Mouse (Mus musculus): ENCODE results near the gene Sec22b.

The Sec22b gene

GRCm38 (mm10) chr3:97900516-97901490 lies at the start of gene Sec22b:
Gene Sec22b, plus strand, starts transcription at chr3:97901190.
- peak; percentile 90 for DNase-seq

DNA sequence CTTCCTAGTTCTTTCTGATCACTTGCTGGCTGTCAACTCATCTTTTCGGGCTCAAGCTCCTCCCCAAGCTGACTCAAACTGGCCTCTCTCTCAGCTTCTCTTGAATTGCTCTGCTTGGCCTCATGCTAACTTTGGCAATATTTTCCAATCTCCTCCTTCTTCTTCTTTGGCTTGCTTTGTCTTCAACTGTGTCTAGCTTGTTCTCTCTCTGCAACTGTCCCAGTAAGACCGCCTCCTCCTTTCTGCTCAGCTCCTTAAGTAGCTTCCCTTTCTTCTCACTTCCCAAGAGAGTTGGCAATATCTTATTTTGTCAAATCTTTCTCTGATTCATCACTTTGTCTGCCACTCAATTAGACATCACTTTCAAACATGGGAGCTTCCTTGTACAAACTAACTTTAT lies 49.2 kb upstream of the Sec22b start:
- DNase-seq = no peak

DNA sequence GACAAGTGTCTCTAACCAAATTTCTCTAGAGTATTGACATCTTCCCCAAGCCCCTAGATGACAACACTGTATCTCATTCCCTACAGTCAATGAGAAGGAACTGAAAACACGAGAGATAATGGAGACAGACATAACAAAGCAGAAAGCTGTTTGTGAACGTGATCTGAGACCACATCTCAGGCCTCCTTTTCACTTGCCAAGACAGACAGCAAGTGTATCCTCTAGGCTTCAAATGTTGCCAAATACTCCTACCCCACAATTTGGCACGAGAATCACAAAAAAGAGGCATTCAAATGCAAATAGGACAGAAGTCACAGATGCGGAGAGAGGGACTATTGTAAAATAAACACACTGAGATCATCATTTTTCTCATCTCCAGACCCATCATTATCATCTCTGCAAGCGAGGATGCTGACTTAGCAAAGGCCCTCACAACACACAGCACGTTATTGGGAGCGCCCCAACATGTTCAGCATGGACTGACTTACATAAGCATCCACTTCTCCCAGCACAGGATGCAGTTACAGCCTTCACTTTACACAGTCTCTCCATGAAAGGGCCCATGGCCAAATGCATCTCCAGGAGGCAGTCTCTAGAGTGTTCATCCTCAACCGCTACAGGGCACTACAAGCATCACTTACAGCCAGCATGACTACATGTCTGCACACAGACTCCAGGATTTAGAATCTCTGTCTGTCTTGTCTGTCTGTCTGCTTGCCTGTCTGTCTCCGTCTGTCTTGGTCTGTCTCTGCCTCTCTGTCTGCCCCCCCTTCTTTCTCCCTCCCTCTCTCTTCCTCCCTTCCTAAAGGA lies 46.2 kb upstream of the Sec22b start:
- no peak for DNase-seq

- no peak for DNase-seq
These were observed 41.6 kb upstream of the Sec22b start for GRCm38 (mm10) chr3:97859400-97859799.

GRCm38 (mm10) chr3:97860820-97861451 lies 40.1 kb upstream of the Sec22b start:
- DNase-seq = no peak

DNA sequence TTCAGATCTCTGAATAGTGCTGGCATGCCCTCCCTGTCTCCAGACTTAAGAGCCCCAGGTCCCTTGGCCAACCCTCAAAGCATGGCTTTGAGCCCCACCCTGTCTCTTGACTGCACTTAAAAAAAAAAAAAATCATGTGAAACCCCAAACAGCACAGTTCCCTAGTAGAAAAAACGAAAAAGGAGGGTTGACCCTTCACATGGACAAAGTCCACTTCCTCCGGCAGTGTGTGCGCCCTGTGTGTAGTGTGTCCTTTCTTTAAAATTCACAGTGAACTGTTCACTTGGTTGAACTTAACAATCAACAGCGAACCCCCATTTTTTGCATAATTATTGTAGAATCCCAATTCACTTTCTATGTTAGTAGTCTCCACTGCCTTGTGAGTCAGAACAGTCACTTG lies 34.3 kb upstream of the Sec22b start:
- no peak for DNase-seq

GRCm38 (mm10) chr3:97867221-97868023 lies 33.6 kb upstream of the Sec22b start:
- no peak for DNase-seq

DNA sequence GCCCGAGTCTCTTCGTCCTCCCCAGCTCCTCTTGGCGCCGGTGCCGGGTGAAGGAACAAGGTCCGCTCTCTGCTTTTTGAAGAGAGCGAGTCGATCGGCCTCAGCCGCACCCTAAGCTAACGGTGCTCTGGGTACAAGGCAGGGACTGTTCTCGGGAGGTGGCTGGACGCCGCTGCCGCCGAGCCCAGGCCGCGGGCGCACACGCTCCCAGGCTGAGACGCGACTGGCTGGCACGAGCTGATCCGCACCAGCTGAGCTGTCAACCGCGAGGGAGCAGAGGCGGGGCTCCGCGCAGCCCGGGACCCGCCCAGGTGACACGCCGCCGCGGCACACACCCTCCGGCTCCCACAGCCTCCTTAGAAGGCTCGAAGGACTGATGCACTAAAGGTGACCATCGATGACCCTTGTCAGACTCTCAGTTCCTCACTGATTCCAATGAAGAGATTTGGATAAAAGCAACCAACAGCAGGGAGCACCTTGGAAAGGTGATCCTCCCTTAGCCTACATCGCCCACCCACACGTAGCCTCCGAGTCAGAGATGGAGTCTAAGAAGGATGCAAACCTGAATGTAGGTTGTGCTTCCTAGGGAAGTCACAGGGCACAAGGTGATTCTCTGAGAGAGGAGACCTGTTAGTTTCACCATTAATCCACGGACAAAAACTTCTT lies 32.8 kb upstream of the Sec22b start:
- DNase-seq = peak; percentile 53

GRCm38 (mm10) chr3:97868733-97869132 lies 32.3 kb upstream of the Sec22b start:
- DNase-seq = no peak

DNA sequence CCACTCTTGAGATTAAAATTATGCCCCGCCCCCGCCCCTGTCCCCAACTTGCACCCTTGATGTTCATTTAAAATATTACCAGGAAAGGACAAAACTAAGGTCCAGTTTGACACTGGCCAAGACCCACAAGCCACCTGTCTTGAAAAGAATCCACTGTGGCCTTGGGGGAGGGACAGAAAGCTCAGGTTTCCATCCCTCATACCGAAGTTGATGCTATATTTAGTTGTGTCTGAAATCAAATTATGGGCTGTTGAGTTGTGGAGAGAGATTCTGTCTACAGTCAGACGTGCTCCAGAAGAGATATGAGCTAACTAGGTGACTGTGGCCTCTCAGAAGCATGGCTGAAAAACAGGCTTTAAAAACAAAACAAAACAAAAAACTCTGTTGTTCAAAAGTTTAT lies 31.3 kb upstream of the Sec22b start:
- no peak for DNase-seq

- DNase-seq = no peak
These were observed 26.2 kb upstream of the Sec22b start for GRCm38 (mm10) chr3:97874777-97875176.

GRCm38 (mm10) chr3:97876259-97876658 lies 24.7 kb upstream of the Sec22b start:
- DNase-seq = no peak

- peak; percentile 88 for DNase-seq
These were observed 21.8 kb upstream of the Sec22b start for GRCm38 (mm10) chr3:97879222-97879621.

DNA sequence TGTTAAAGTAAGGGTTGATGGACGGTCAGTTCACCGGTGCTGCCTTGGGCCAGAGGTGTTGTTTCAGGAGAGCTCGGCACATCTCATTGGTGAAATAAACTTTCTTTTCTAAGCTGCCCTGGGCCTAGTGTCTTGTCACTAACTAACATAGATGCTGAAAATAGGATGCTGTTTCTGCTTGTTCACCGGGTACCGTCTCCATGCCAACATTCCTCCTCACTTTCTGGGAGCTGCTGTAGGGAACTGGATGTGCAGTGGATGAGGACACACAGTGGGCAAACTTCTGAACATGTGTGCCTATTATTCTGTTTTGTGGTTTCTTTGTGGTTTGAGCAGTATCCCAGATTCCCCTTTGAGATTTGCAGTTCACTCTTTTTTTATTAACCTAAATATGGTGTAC lies 19.4 kb upstream of the Sec22b start:
- DNase-seq = no peak

- DNase-seq = no peak
These were observed 13.2 kb upstream of the Sec22b start for GRCm38 (mm10) chr3:97887785-97888167.

DNA sequence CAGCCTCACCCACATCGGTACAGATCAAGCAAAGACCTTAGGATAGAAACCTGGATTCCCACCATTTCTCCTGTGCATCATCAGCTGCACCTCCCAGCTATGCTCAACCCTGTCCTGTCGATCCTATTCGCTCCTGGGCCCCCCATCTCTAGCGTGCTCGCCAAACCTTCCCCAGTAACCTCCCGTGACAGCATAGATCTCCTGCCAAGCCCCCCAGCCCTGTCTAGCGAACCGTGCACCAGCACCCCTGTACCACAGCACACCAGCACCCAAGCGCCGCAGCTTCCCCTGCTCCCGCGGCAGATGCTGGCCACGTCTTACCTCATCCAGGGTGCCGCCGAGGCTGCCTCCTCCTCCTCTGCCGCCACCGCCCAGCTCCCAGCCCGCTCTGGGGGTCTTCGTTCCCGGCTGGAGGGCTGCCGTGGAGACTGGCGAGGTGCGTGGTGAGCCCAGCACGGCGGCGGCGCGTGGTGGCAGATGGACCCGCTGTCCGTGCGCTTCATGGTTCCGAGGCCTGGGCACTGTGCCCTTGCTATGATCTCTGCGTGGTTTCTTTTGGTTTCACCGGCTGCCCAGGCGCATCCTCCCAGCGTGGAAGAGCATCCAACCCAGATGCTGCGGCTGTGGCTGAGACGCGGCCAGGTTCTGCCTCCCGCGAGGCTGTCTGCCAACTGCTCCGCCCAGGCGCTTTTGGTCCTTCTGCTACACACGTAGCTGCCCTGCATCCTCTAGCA lies 12.7 kb upstream of the Sec22b start, which contains the start of gene Pde4dip:
Gene Pde4dip (minus strand): TSS at position 540 of the 734 bp plus-strand sequence.
- no peak for DNase-seq

DNA sequence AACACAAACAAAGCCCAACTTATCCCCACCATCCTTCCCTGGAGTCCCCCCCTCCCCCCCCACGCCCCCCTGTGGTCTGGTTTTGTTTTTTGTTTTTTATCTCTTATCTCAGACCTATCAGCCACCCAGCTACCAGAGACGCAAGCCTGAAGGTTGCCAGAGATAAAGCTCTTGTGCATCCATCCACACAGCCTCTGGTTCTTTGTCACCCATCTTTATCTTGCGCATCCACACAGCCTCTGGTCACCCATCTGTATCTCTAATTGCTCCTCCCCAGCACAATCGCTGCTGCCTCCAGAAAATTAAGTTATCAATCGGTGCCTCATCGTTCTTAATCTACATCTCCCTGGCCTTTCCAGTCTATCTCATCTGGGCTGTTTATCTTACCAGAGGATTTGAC lies 10.8 kb upstream of the Sec22b start:
- no peak for DNase-seq

GRCm38 (mm10) chr3:97894695-97895094 lies 6.3 kb upstream of the Sec22b start:
- peak; percentile 30 for DNase-seq

DNA sequence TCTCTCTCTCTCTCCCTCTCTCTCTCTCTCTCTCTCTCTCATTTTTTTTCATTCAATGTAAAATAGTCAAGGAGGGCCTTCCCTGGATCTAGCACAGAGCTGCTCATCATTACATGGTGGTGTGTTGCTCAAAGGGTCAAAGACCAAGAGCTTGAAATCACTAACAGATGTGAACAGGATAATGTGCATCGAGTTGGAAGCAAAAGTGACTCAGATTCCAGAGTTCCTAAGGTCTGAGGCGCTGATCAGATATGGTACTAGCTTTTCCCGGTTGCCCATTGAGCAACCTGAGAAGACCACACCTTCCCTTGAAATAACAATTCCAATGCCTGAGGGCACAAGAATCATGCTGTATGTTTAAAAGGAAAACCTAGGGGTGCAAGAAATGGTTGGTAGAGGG lies 2.6 kb upstream of the Sec22b start:
- no peak for DNase-seq

DNA sequence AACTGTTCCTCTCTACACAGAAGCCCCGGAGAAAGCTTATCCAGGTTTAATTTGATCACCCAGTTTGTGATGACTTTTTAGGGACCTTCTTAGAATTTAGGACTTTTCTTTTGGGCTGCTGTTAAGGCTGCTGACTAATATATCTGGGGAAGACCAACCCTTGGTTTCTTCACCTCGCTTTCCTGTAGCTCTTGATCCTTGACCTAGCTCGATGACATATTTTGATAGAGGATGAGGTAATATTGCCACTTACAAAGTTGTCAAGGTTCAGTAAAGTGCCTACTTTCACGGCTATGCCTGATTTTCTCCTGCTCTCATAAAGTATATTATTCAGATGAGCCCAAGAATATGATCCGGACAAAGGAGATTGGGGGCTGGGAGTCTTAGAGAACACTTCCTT lies 596 bp downstream of the Sec22b start:
- DNase-seq = no peak

DNA sequence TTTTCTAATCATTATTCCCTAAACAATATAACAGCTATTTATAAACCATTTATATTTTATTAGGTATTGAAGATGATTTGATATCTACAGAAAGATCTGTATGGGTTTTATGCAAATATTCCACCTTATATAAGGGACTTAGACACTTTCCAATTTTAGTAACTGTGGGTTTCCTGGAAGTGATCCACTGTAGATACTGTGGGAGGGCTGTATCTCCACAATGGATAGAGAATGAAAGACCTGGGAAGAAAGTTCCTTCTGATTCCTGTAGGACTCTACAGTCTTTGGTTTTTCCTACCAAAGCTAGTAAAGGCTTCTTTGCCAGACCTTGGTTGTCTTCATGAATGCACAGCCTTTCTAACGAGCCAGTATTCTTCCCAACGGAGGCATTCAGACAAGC lies 8.7 kb downstream of the Sec22b start:
- no peak for DNase-seq
